Mouse (Mus musculus): ENCODE results near the gene Rbbp6. TPM values are rescaled to one million over a fixed set of nuclear protein-coding genes. Genes with fewer than 3 reads are reported as not detected.

Gene Rbbp6
- polyA plus RNA-seq, 1 experiment from 2014 or later: 30.6 TPM

- H3K4me1 ChIP-seq: no peaks in the 10 kb centered on the region
- H3K27me3 ChIP-seq: no peaks in the 10 kb centered on the region
- WGBS: 65% methylated on average over 3 of the region's 3 CpGs
- H3K36me3 ChIP-seq: peaks cover 93% of the 10 kb centered on the region
- no peak overlapping the region for H3K27ac ChIP-seq
- no peak overlapping the region for H3K9ac ChIP-seq
- ATAC-seq (replicated peaks; ENCODE audit: low FRiP score): no peak
- no peak overlapping the region for H3K4me2 ChIP-seq
- H3K4me3 ChIP-seq (replicated peaks): no peak overlapping the region
- H3K9me3 ChIP-seq (replicated peaks): no peaks in the 10 kb centered on the region
These were observed 32.7 kb downstream of the Rbbp6 start for GRCm38 (mm10) chr7:122998189-122998588.

DNA sequence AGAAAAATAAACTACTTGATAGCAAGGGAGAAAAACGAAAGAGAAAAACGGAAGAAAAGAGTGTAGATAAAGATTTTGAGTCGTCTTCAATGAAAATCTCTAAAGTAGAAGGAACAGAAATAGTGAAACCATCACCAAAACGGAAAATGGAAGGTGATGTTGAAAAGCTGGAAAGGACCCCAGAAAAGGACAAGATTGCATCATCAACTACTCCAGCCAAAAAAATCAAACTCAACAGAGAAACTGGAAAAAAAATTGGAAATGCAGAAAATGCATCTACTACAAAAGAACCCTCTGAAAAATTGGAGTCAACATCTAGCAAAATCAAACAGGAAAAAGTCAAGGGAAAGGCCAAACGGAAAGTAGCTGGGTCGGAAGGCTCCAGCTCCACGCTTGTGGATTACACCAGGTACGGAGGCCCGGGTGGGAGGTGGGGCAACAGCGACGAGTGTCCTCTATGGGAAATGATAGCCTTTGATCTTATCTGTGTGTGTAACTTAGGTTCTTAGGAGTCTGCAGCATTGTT lies 34.4 kb downstream of the Rbbp6 start:
- WGBS: 86% methylated on average over 11 of the region's 11 CpGs
- no peaks in the 10 kb centered on the region for H3K9me3 ChIP-seq (replicated peaks)
- ATAC-seq (replicated peaks; ENCODE audit: low FRiP score): no peak
- H3K27ac ChIP-seq: no peak overlapping the region
- peaks cover 95% of the 10 kb centered on the region for H3K36me3 ChIP-seq
- no peaks in the 10 kb centered on the region for H3K4me1 ChIP-seq
- no peak overlapping the region for H3K9ac ChIP-seq
- no peak overlapping the region for H3K4me3 ChIP-seq (replicated peaks)
- no peak overlapping the region for H3K4me2 ChIP-seq
- no peaks in the 10 kb centered on the region for H3K27me3 ChIP-seq

GRCm38 (mm10) chr7:123000796-123001195 lies 35.3 kb downstream of the Rbbp6 start:
- Histone ChIP-seq H3K4me1 (no peaks in the 10 kb centered on the region), H3K4me2 (no peak overlapping the region), H3K27me3 (no peaks in the 10 kb centered on the region), H3K36me3 (peaks cover 93% of the 10 kb centered on the region), H3K4me3 (replicated peaks) (no peak overlapping the region), H3K27ac (no peak overlapping the region), H3K9ac (no peak overlapping the region), H3K9me3 (replicated peaks) (no peaks in the 10 kb centered on the region)
- WGBS: 90% methylated on average over 16 of the region's 16 CpGs
- no peak for ATAC-seq (replicated peaks; ENCODE audit: low FRiP score)

- Histone ChIP-seq H3K4me1 (no peaks in the 10 kb centered on the region), H3K27me3 (no peaks in the 10 kb centered on the region), H3K9ac (no peak overlapping the region), H3K27ac (no peak overlapping the region), H3K9me3 (replicated peaks) (no peaks in the 10 kb centered on the region), H3K4me2 (no peak overlapping the region), H3K36me3 (peaks cover 88% of the 10 kb centered on the region), H3K4me3 (replicated peaks) (no peak overlapping the region)
- ATAC-seq (replicated peaks; ENCODE audit: low FRiP score): no peak
- WGBS: 89% methylated on average over 20 of the region's 20 CpGs
These were observed 36.0 kb downstream of the Rbbp6 start for GRCm38 (mm10) chr7:123001341-123002027.

DNA sequence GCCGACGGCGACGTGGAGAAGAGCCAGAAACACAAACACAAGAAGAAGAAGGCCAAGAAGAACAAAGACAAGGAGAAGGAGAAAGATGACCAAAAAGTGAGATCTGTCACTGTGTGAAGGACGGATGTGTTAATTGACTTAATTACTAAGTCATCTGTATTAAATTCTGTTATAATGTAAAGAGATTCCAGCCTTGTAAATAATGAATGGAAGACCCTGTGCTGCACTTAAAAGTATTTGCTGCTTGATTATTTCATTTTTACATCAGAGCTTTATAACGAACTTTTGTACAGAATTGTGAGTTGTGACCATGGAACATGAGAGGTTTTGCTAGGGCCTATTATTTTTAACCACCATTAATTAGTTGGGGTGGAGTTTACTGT lies 36.5 kb downstream of the Rbbp6 start:
- WGBS: 93% methylated on average over 6 of the region's 6 CpGs
- H3K4me2 ChIP-seq: no peak overlapping the region
- peaks cover 83% of the 10 kb centered on the region for H3K36me3 ChIP-seq

GRCm38 (mm10) chr7:123003207-123003606 lies 37.7 kb downstream of the Rbbp6 start:
- WGBS: 87% methylated on average over 4 of the region's 4 CpGs
- no peaks in the 10 kb centered on the region for H3K27me3 ChIP-seq
- H3K9me3 ChIP-seq (replicated peaks): no peaks in the 10 kb centered on the region
- H3K4me3 ChIP-seq (replicated peaks): no peak overlapping the region
- no peaks in the 10 kb centered on the region for H3K4me1 ChIP-seq
- H3K4me2 ChIP-seq: no peak overlapping the region
- H3K9ac ChIP-seq: no peak overlapping the region
- no peak for ATAC-seq (replicated peaks; ENCODE audit: low FRiP score)
- peaks cover 74% of the 10 kb centered on the region for H3K36me3 ChIP-seq
- no peak overlapping the region for H3K27ac ChIP-seq

More for the DNA sequence above, 36.5 kb downstream of the Rbbp6 start:
- H3K4me3 ChIP-seq (replicated peaks): no peak overlapping the region
- H3K9ac ChIP-seq: no peak overlapping the region
- no peak for ATAC-seq (replicated peaks; ENCODE audit: low FRiP score)
- H3K9me3 ChIP-seq (replicated peaks): no peaks in the 10 kb centered on the region
- H3K27me3 ChIP-seq: no peaks in the 10 kb centered on the region
- no peak overlapping the region for H3K27ac ChIP-seq
- H3K4me1 ChIP-seq: no peaks in the 10 kb centered on the region

- Histone ChIP-seq H3K36me3 (peaks cover 62% of the 10 kb centered on the region), H3K27me3 (no peaks in the 10 kb centered on the region), H3K4me2 (no peak overlapping the region), H3K27ac (no peak overlapping the region), H3K4me3 (replicated peaks) (no peak overlapping the region), H3K4me1 (no peaks in the 10 kb centered on the region), H3K9me3 (replicated peaks) (no peaks in the 10 kb centered on the region), H3K9ac (no peak overlapping the region)
- WGBS: 95% methylated on average over 5 of the region's 5 CpGs
- ATAC-seq (replicated peaks; ENCODE audit: low FRiP score): no peak
These were observed 39.0 kb downstream of the Rbbp6 start for GRCm38 (mm10) chr7:123004442-123004841.

GRCm38 (mm10) chr7:123006251-123006650 lies 40.8 kb downstream of the Rbbp6 start:
- Histone ChIP-seq H3K4me2 (no peak overlapping the region), H3K36me3 (peaks cover 45% of the 10 kb centered on the region), H3K4me3 (replicated peaks) (no peak overlapping the region), H3K9ac (no peak overlapping the region), H3K27me3 (no peaks in the 10 kb centered on the region), H3K4me1 (no peaks in the 10 kb centered on the region), H3K27ac (no peak overlapping the region), H3K9me3 (replicated peaks) (no peaks in the 10 kb centered on the region)
- 71% methylated on average over 2 of the region's 2 CpGs for WGBS
- peak; percentile 46; the same call in 1 of the 2 replicates for ATAC-seq (replicated peaks; ENCODE audit: low FRiP score)

DNA sequence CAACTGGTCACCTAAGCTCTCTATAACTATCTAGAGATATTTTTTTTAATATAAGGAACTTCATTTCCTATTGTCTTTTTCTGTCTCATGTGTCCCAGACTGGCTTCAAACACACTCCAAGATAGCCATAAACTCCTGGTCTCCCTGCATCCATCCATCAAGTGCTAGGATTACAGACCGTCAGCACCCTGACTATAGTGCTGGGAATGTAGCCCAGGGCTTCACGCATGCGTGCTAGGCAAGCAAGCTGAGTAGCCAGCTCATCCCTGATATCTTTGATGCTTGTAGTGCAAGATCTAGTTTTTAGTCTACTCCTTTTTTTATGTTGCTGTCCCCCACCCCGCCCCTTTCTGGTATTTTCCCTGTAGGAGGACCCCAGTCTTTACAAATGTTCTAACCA lies 42.3 kb downstream of the Rbbp6 start:
- H3K9me3 ChIP-seq (replicated peaks): no peaks in the 10 kb centered on the region
- peaks cover 30% of the 10 kb centered on the region for H3K36me3 ChIP-seq
- H3K4me3 ChIP-seq (replicated peaks): no peak overlapping the region
- H3K27me3 ChIP-seq: no peaks in the 10 kb centered on the region
- H3K9ac ChIP-seq: no peak overlapping the region
- H3K4me2 ChIP-seq: no peak overlapping the region
- no peaks in the 10 kb centered on the region for H3K4me1 ChIP-seq
- ATAC-seq (replicated peaks; ENCODE audit: low FRiP score): no peak
- 64% methylated on average over 4 of the region's 4 CpGs for WGBS
- no peak overlapping the region for H3K27ac ChIP-seq

DNA sequence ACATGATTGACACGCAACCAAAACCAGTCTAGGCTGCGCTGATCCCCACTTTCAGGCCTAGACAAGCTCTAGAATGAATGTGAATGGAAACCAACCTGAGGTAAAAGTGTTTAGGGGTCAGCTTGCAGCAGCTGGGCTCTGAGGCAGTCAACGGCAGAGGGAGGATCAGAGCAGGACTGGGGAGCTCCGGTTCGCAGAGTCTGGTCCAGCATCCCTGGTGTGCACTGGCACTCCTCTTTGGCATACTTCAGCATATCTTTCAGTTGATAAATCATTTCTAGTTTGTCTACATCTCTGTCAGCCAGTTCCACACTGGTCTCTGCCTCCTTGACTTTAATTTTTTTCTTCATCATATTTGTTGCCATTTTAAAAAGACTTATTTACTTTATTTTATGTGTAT lies 48.0 kb downstream of the Rbbp6 start:
- no peak overlapping the region for H3K4me3 ChIP-seq (replicated peaks)
- H3K4me2 ChIP-seq: no peak overlapping the region
- H3K4me1 ChIP-seq: no peaks in the 10 kb centered on the region
- H3K9me3 ChIP-seq (replicated peaks): no peaks in the 10 kb centered on the region
- no peak overlapping the region for H3K9ac ChIP-seq
- WGBS: 77% methylated on average over 5 of the region's 5 CpGs
- no peaks in the 10 kb centered on the region for H3K27me3 ChIP-seq
- no peak for ATAC-seq (replicated peaks; ENCODE audit: low FRiP score)
- no peaks in the 10 kb centered on the region for H3K36me3 ChIP-seq
- no peak overlapping the region for H3K27ac ChIP-seq

DNA sequence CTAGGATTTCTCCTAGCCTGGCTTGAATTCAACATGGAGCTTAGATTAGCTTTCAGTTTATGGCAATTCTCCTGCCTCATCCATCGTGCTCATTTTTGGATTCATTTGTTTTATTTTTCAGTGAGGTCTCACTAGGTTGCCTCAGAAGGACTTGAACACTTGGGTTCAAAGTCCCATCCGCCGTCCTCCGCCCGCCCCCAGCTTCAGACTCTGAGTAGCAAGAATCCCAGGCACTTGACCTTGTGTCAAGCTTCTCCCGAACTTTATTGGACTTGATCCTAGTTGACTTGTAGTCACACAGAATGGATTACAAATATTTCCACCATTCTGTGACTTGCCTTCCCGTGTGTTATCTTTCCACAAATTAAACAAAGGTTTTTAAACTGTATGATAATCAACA lies 49.2 kb downstream of the Rbbp6 start:
- H3K36me3 ChIP-seq: no peaks in the 10 kb centered on the region
- no peak overlapping the region for H3K4me3 ChIP-seq (replicated peaks)
- H3K27ac ChIP-seq: no peak overlapping the region
- 71% methylated on average over 7 of the region's 7 CpGs for WGBS
- no peaks in the 10 kb centered on the region for H3K4me1 ChIP-seq
- no peak overlapping the region for H3K9ac ChIP-seq
- no peak for ATAC-seq (replicated peaks; ENCODE audit: low FRiP score)
- no peaks in the 10 kb centered on the region for H3K9me3 ChIP-seq (replicated peaks)
- no peak overlapping the region for H3K4me2 ChIP-seq
- no peaks in the 10 kb centered on the region for H3K27me3 ChIP-seq

- Histone ChIP-seq H3K4me3 (replicated peaks) (no peak overlapping the region), H3K4me1 (no peaks in the 10 kb centered on the region), H3K27me3 (no peaks in the 10 kb centered on the region), H3K27ac (no peak overlapping the region), H3K36me3 (no peaks in the 10 kb centered on the region), H3K9ac (no peak overlapping the region), H3K9me3 (replicated peaks) (no peaks in the 10 kb centered on the region), H3K4me2 (no peak overlapping the region)
- 32% methylated on average over 3 of the region's 3 CpGs for WGBS
- no peak for ATAC-seq (replicated peaks; ENCODE audit: low FRiP score)
These were observed 52.1 kb downstream of the Rbbp6 start for GRCm38 (mm10) chr7:123017627-123018026.

DNA sequence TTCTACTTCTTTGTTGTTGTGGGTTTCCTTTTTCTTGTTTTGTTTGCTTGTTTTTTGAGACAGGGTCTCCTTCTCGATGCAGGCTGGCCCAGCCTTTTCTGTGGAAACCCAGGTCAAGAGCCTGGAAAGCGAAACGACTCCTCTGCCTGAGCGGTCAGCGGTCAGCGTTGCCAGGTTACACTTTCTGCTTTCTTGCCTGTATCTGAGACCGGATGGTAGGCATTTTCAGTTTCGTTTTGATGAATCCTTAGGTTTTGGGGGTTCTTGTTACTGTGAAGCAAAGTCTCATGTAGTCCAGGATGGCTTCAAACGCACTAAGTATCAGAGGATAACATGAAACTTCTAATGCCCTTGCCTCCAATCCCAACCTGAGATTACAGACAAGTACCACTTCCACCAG lies 59.6 kb downstream of the Rbbp6 start:
- Histone ChIP-seq H3K4me2 (no peak overlapping the region), H3K27ac (no peak overlapping the region), H3K4me3 (replicated peaks) (no peak overlapping the region), H3K9me3 (replicated peaks) (no peaks in the 10 kb centered on the region), H3K9ac (no peak overlapping the region), H3K36me3 (no peaks in the 10 kb centered on the region), H3K27me3 (no peaks in the 10 kb centered on the region), H3K4me1 (peaks cover 4% of the 10 kb centered on the region)
- no peak for ATAC-seq (replicated peaks; ENCODE audit: low FRiP score)
- WGBS: 52% methylated on average over 9 of the region's 9 CpGs

Data from kidney, embryonic 15.5 days (tissue).